Mouse (Mus musculus) embryonic facial prominence, embryonic 13.5 days (tissue): Measurements from ENCODE around the gene Anapc7. TPM values are rescaled to one million over a fixed set of nuclear protein-coding genes. Genes with fewer than 3 reads are reported as not detected.

Experiments
- ATAC-seq: fragments of 200-750 bp; cut with Nextera tagmentation; 2 replicates; pipeline ENCODE4 v1.8.0; 2017; ENCODE audit warnings: low read depth; ENCODE audit not compliant: insufficient number of reproducible peaks, insufficient read depth, low FRiP score, low TSS enrichment
- H3K27ac ChIP-seq: fragments of 300-500 bp; sonication (generic); 2 replicates; pipeline ENCODE4 v1.5.1; 2015; ENCODE audit warnings: moderate library complexity, mild to moderate bottlenecking, inconsistent platforms
- H3K27me3 ChIP-seq: fragments of 300-500 bp; sonication (generic); 2 replicates; pipeline ENCODE4 v1.6.1; 2015; ENCODE audit warnings: mild to moderate bottlenecking, inconsistent platforms
- H3K36me3 ChIP-seq: fragments of 300-500 bp; sonication (generic); 2 replicates; pipeline ENCODE4 v1.6.1; 2015; ENCODE audit warnings: mild to moderate bottlenecking, inconsistent platforms
- H3K4me1 ChIP-seq: fragments of 300-500 bp; sonication (generic); 2 replicates; pipeline ENCODE4 v1.6.1; 2015; ENCODE audit warnings: inconsistent platforms
- H3K4me2 ChIP-seq: fragments of 300-500 bp; sonication (generic); 2 replicates; pipeline ENCODE4 v1.6.1; 2015; ENCODE audit warnings: moderate library complexity, mild to moderate bottlenecking, inconsistent platforms
- H3K4me3 ChIP-seq: fragments of 300-500 bp; sonication (generic); 2 replicates; pipeline ENCODE4 v1.5.1; 2015; ENCODE audit warnings: mild to moderate bottlenecking, inconsistent platforms
- H3K9ac ChIP-seq: fragments of 300-500 bp; sonication (generic); 2 replicates; pipeline ENCODE4 v1.6.1; 2015; ENCODE audit warnings: mild to moderate bottlenecking, inconsistent platforms
- H3K9me3 ChIP-seq: fragments of 300-500 bp; sonication (generic); 2 replicates; pipeline ENCODE4 v1.6.1; 2016; ENCODE audit warnings: inconsistent platforms
- WGBS: fragments of 180-500 bp; shearing (Covaris S2); methylation state at CpG from one replicate; pipeline ENCODE4 v1.1.7; 2015; ENCODE audit warnings: mixed read lengths; 5-methylcytosine and 5-hydroxymethylcytosine counted together
- polyA plus RNA-seq: library from polyadenylated mRNA; unstranded; fragments of >200 nt; fragmentation: Nextera tagmentation; extraction: Ambion mirVana; gene quantifications from 2 replicates; pipeline ENCODE4 v1.2.1, GENCODE M21; 2015

The Anapc7 gene
- 54.5 and 55.6 TPM in 2 replicates for polyA plus RNA-seq

- peak within 1 kb of the TSS; percentile 98 for H3K9ac ChIP-seq
- H3K4me2 ChIP-seq: peak within 1 kb of the TSS; percentile 92
- peak within 1 kb of the TSS; percentile 94 for H3K27ac ChIP-seq
- 21% methylated on average over 17 of the region's 17 CpGs for WGBS
- H3K36me3 ChIP-seq: peaks cover 5% of the 10 kb centered on the region; the same call in 1 of the 2 replicates
- ATAC-seq: no peak
- no peaks in the 10 kb centered on the region for H3K27me3 ChIP-seq
- no peaks in the 10 kb centered on the region for H3K9me3 ChIP-seq
- H3K4me1 ChIP-seq: peaks cover 12% of the 10 kb centered on the region
- peak within 1 kb of the TSS; percentile 96 for H3K4me3 ChIP-seq
Observed at GRCm38 (mm10) chr5:122421271-122422068, at the start of gene Anapc7. TSS of gene Anapc7 (plus strand) at chr5:122421693.

- WGBS: under 1% methylated on average over 53 of the region's 53 CpGs
- H3K36me3 ChIP-seq: peaks cover 48% of the 10 kb centered on the region
Observed at GRCm38 (mm10) chr5:122372192-122372769, 49.2 kb upstream of the Anapc7 start, which contains the start of gene Fam216a. TSS of gene Fam216a (minus strand) at chr5:122372364.

GRCm38 (mm10) chr5:122372878-122373277 is 48.6 kb upstream of the Anapc7 start:
- Histone ChIP-seq H3K4me2 (peak overlapping the region; percentile 68), H3K27me3 (no peaks in the 10 kb centered on the region), H3K9ac (peak overlapping the region; percentile 87), H3K9me3 (no peaks in the 10 kb centered on the region), H3K36me3 (peaks cover 43% of the 10 kb centered on the region), H3K4me3 (peak overlapping the region; percentile 81), H3K4me1 (peaks cover 20% of the 10 kb centered on the region), H3K27ac (peak overlapping the region; percentile 95)
- 6% methylated on average over 5 of the region's 5 CpGs for WGBS
- ATAC-seq: no peak

More at GRCm38 (mm10) chr5:122372192-122372769, 49.2 kb upstream of the Anapc7 start, which contains the start of gene Fam216a:
- Histone ChIP-seq H3K4me2 (peak within 1 kb of the TSS; percentile 68), H3K4me3 (peak within 1 kb of the TSS; percentile 81), H3K9me3 (no peaks in the 10 kb centered on the region), H3K27me3 (no peaks in the 10 kb centered on the region), H3K9ac (peak within 1 kb of the TSS; percentile 87), H3K27ac (peak within 1 kb of the TSS; percentile 95), H3K4me1 (peaks cover 20% of the 10 kb centered on the region)
- ATAC-seq: peak; percentile 88

- Histone ChIP-seq H3K9ac (no peak overlapping the region), H3K4me3 (no peak overlapping the region), H3K4me2 (no peak overlapping the region), H3K27me3 (no peaks in the 10 kb centered on the region), H3K27ac (no peak overlapping the region), H3K36me3 (peaks cover 60% of the 10 kb centered on the region), H3K9me3 (no peaks in the 10 kb centered on the region), H3K4me1 (peaks cover 10% of the 10 kb centered on the region)
- no peak for ATAC-seq
- 86% methylated on average over 4 of the region's 4 CpGs for WGBS
Observed at GRCm38 (mm10) chr5:122377101-122377833, 44.2 kb upstream of the Anapc7 start.

- no peaks in the 10 kb centered on the region for H3K9me3 ChIP-seq
- no peak overlapping the region for H3K4me3 ChIP-seq
- ATAC-seq: no peak
- peaks cover 6% of the 10 kb centered on the region for H3K4me1 ChIP-seq
- peaks cover 63% of the 10 kb centered on the region for H3K36me3 ChIP-seq
- no peak overlapping the region for H3K27ac ChIP-seq
- 92% methylated on average over 12 of the region's 12 CpGs for WGBS
- H3K9ac ChIP-seq: no peak overlapping the region
- H3K27me3 ChIP-seq: no peaks in the 10 kb centered on the region
- no peak overlapping the region for H3K4me2 ChIP-seq
Observed at GRCm38 (mm10) chr5:122378171-122378570, 43.3 kb upstream of the Anapc7 start.

GRCm38 (mm10) chr5:122379374-122380155 is 41.9 kb upstream of the Anapc7 start:
- H3K9me3 ChIP-seq: no peaks in the 10 kb centered on the region
- no peak overlapping the region for H3K9ac ChIP-seq
- no peaks in the 10 kb centered on the region for H3K4me1 ChIP-seq
- no peak overlapping the region for H3K27ac ChIP-seq
- 60% methylated on average over 11 of the region's 11 CpGs for WGBS
- ATAC-seq: no peak
- peaks cover 54% of the 10 kb centered on the region for H3K36me3 ChIP-seq
- no peak overlapping the region for H3K4me2 ChIP-seq
- H3K27me3 ChIP-seq: no peaks in the 10 kb centered on the region
- no peak overlapping the region for H3K4me3 ChIP-seq

- Histone ChIP-seq H3K9me3 (no peaks in the 10 kb centered on the region), H3K4me2 (no peak overlapping the region), H3K4me3 (no peak overlapping the region), H3K27ac (no peak overlapping the region), H3K27me3 (no peaks in the 10 kb centered on the region), H3K9ac (no peak overlapping the region), H3K36me3 (0 out of 2 replicates have a peak, but pooled peaks cover 3% of the 10 kb centered on the region), H3K4me1 (peaks cover 12% of the 10 kb centered on the region)
- ATAC-seq: no peak
- 92% methylated on average over 5 of the region's 5 CpGs for WGBS
Observed at GRCm38 (mm10) chr5:122390006-122390405, 31.5 kb upstream of the Anapc7 start.

GRCm38 (mm10) chr5:122390671-122391070 is 30.8 kb upstream of the Anapc7 start:
- H3K27me3 ChIP-seq: no peaks in the 10 kb centered on the region
- peaks cover 12% of the 10 kb centered on the region for H3K4me1 ChIP-seq
- H3K4me2 ChIP-seq: no peak overlapping the region
- no peak overlapping the region for H3K4me3 ChIP-seq
- H3K36me3 ChIP-seq: 0 out of 2 replicates have a peak, but pooled peaks cover 6% of the 10 kb centered on the region
- no peaks in the 10 kb centered on the region for H3K9me3 ChIP-seq
- H3K27ac ChIP-seq: no peak overlapping the region
- no peak for ATAC-seq
- no peak overlapping the region for H3K9ac ChIP-seq

- no peak for ATAC-seq
Observed at GRCm38 (mm10) chr5:122391178-122391785, 30.2 kb upstream of the Anapc7 start.

GRCm38 (mm10) chr5:122391786-122392180 is 29.7 kb upstream of the Anapc7 start, which contains the start of gene Arpc3:
TSS of gene Arpc3 (plus strand) at chr5:122391878.
- Histone ChIP-seq H3K27me3 (no peaks in the 10 kb centered on the region), H3K36me3 (peaks cover 9% of the 10 kb centered on the region), H3K4me3 (peak within 1 kb of the TSS; percentile 85), H3K9ac (peak within 1 kb of the TSS; percentile 93), H3K4me1 (peaks cover 12% of the 10 kb centered on the region), H3K27ac (0 out of 2 replicates have a peak within 1 kb of the TSS, but pooled peaks have one; percentile 33), H3K4me2 (peak within 1 kb of the TSS; percentile 87), H3K9me3 (no peaks in the 10 kb centered on the region)
- ATAC-seq: peak; percentile 81
- whole genome bisulfite sequencing: under 1% methylated on average over 39 of the region's 39 CpGs

More at GRCm38 (mm10) chr5:122391178-122391785, 30.2 kb upstream of the Anapc7 start:
- H3K27ac ChIP-seq: no peak overlapping the region
- no peaks in the 10 kb centered on the region for H3K27me3 ChIP-seq
- WGBS: 54% methylated on average over 16 of the region's 16 CpGs
- H3K4me2 ChIP-seq: peak overlapping the region; percentile 87
- peaks cover 12% of the 10 kb centered on the region for H3K4me1 ChIP-seq
- peak overlapping the region; percentile 85 for H3K4me3 ChIP-seq
- H3K36me3 ChIP-seq: 0 out of 2 replicates have a peak, but pooled peaks cover 6% of the 10 kb centered on the region
- H3K9ac ChIP-seq: no peak overlapping the region; the same call in 1 of the 2 replicates
- no peaks in the 10 kb centered on the region for H3K9me3 ChIP-seq
